Mouse (Mus musculus) MEL (cell line): ENCODE measurements around the gene Fxr1. TPM values are rescaled to one million over a fixed set of nuclear protein-coding genes. Genes with fewer than 3 reads are reported as not detected.

Source experiments
- DNase-seq: peaks from one replicate; pipeline ENCODE4 v3.0.0; 2011; ENCODE audit warnings: low read depth, low spot score
- H3K27ac ChIP-seq: 2 replicates; pipeline ENCODE4 v1.5.1; 2012; ENCODE audit warnings: low read depth, mild to moderate bottlenecking, control low read depth, low read length, moderate library complexity; ENCODE audit not compliant: control insufficient read depth
- H3K27me3 ChIP-seq, 2 experiments: fragments of 150-350 bp in 1 of 2; sonication (generic) in 1 of 2; 2 replicates each; pipeline ENCODE4 v1.6.1; 2012; ENCODE audit warnings: low read length in 2 of 2, mild to moderate bottlenecking in 2 of 2, improper control_type of control experiment in 1 of 2, moderate library complexity in 1 of 2; ENCODE audit not compliant: insufficient read depth in 2 of 2, control insufficient read depth in 1 of 2
- H3K36me3 ChIP-seq, 2 experiments: 2 replicates each; pipeline ENCODE4 v1.6.1; 2012 to 2014; ENCODE audit warnings: low read length in 2 of 2, improper control_type of control experiment in 1 of 2, inconsistent platforms in 1 of 2, mild to moderate bottlenecking in 1 of 2; ENCODE audit not compliant: insufficient read depth in 2 of 2, control insufficient read depth in 1 of 2
- H3K4me1 ChIP-seq, 2 experiments: fragments of 150-350 bp in 1 of 2; sonication (generic) in 1 of 2; 2 replicates each; pipeline ENCODE4 v1.6.1; 2012; ENCODE audit warnings: low read length in 2 of 2, improper control_type of control experiment in 1 of 2, mild to moderate bottlenecking in 1 of 2; ENCODE audit not compliant: insufficient read depth in 2 of 2, control insufficient read depth in 1 of 2
- H3K4me3 ChIP-seq, 2 experiments: fragments of 150-350 bp in 1 of 2; sonication (generic) in 1 of 2; 2 replicates each; pipeline ENCODE4 v1.5.1; 2012; ENCODE audit warnings: low read depth in 2 of 2, low read length in 2 of 2, mild to moderate bottlenecking in 2 of 2, moderate library complexity in 2 of 2, control low read depth in 1 of 2, improper control_type of control experiment in 1 of 2; ENCODE audit not compliant: control insufficient read depth in 1 of 2, insufficient read depth in 1 of 2
- H3K79me2 ChIP-seq: 2 replicates; pipeline ENCODE4 v1.6.1; 2012; ENCODE audit warnings: mild to moderate bottlenecking, low read length, moderate library complexity; ENCODE audit not compliant: control insufficient read depth, poor library complexity, insufficient read depth
- H3K9ac ChIP-seq: 2 replicates; pipeline ENCODE4 v1.6.1; 2012; ENCODE audit warnings: low read depth, mild to moderate bottlenecking, control low read depth, low read length, moderate library complexity; ENCODE audit not compliant: control insufficient read depth, poor library complexity, severe bottlenecking
- H3K9me3 ChIP-seq: fragments of 150-350 bp; sonication (generic); replicated peaks from 2 replicates; pipeline ENCODE4 v1.6.1; 2012; ENCODE audit warnings: mild to moderate bottlenecking, low read length, improper control_type of control experiment, moderate library complexity; ENCODE audit not compliant: insufficient read depth
- BHLHE40 ChIP-seq: IDR thresholded peaks from 2 replicates; pipeline ENCODE4 v1.6.1; 2012; ENCODE audit warnings: low read depth, mild to moderate bottlenecking, inconsistent platforms, low read length, improper control_type of control experiment, borderline replicate concordance
- CHD2 ChIP-seq: IDR thresholded peaks from 2 replicates; pipeline ENCODE4 v1.6.1; 2011; ENCODE audit warnings: low read length, improper control_type of control experiment
- CTCF ChIP-seq, 3 experiments: IDR thresholded peaks in 2 of 3; conservative IDR thresholded peaks in 1 of 3; 2 replicates each; pipeline ENCODE4 v1.5.1; 2011 to 2012; ENCODE audit warnings: low read length in 3 of 3, low read depth in 2 of 3, mild to moderate bottlenecking in 2 of 3, improper control_type of control experiment in 1 of 3, inconsistent platforms in 1 of 3, mixed read lengths in 1 of 3, moderate library complexity in 1 of 3; ENCODE audit not compliant: control insufficient read depth in 1 of 3, insufficient read depth in 1 of 3, poor library complexity in 1 of 3, severe bottlenecking in 1 of 3
- GABPA ChIP-seq: IDR thresholded peaks from 2 replicates; pipeline ENCODE4 v1.6.1; 2012; ENCODE audit warnings: low read depth, mild to moderate bottlenecking, inconsistent platforms, low read length, improper control_type of control experiment, moderate library complexity
- GATA1 ChIP-seq: IDR thresholded peaks from 2 replicates; pipeline ENCODE4 v1.6.1; 2011; ENCODE audit warnings: low read depth, low read length, improper control_type of control experiment
- HCFC1 ChIP-seq: IDR thresholded peaks from 2 replicates; pipeline ENCODE4 v1.6.1; 2012; ENCODE audit warnings: low read depth, mild to moderate bottlenecking, inconsistent platforms, low read length, improper control_type of control experiment, moderate library complexity
- KAT2A ChIP-seq: conservative IDR thresholded peaks from 2 replicates; pipeline ENCODE4 v1.6.1; 2012; ENCODE audit warnings: low read depth, low read length, improper control_type of control experiment, inconsistent platforms
- MAFK ChIP-seq: IDR thresholded peaks from 2 replicates; pipeline ENCODE4 v1.6.1; 2011; ENCODE audit warnings: low read depth, mild to moderate bottlenecking, low read length, improper control_type of control experiment, borderline replicate concordance
- MAX ChIP-seq: IDR thresholded peaks from 2 replicates; pipeline ENCODE4 v1.6.1; 2011; ENCODE audit warnings: low read length, improper control_type of control experiment
- NELFE ChIP-seq: IDR thresholded peaks from 2 replicates; pipeline ENCODE4 v1.6.1; 2011; ENCODE audit warnings: low read depth, low read length, improper control_type of control experiment
- NRF1 ChIP-seq: IDR thresholded peaks from 2 replicates; pipeline ENCODE4 v1.6.1; 2014; ENCODE audit warnings: low read depth, mild to moderate bottlenecking, inconsistent platforms, low read length, improper control_type of control experiment, moderate library complexity; ENCODE audit not compliant: poor library complexity, insufficient read depth, severe bottlenecking
- POLR2AphosphoS2 ChIP-seq: IDR thresholded peaks from 2 replicates; pipeline ENCODE4 v1.6.1; 2011; ENCODE audit warnings: low read length, improper control_type of control experiment
- POLR2AphosphoS5 ChIP-seq: IDR thresholded peaks from 2 replicates; pipeline ENCODE4 v1.6.1; 2012; ENCODE audit warnings: low read depth, borderline replicate concordance, mild to moderate bottlenecking, inconsistent platforms, low read length, moderate library complexity, mixed read lengths
- RAD21 ChIP-seq: IDR thresholded peaks from 2 replicates; pipeline ENCODE4 v1.6.1; 2011; ENCODE audit warnings: mild to moderate bottlenecking, low read depth, low read length, improper control_type of control experiment
- SIN3A ChIP-seq: IDR thresholded peaks from 2 replicates; pipeline ENCODE4 v1.6.1; 2012; ENCODE audit warnings: low read length, improper control_type of control experiment, inconsistent platforms
- SMC3 ChIP-seq: IDR thresholded peaks from 2 replicates; pipeline ENCODE4 v1.6.1; 2011; ENCODE audit warnings: low read depth, low read length, improper control_type of control experiment
- ZKSCAN1 ChIP-seq: IDR thresholded peaks from 2 replicates; pipeline ENCODE4 v1.6.1; 2012; ENCODE audit warnings: low read depth, mild to moderate bottlenecking, inconsistent platforms, low read length, improper control_type of control experiment, moderate library complexity
- ZMIZ1 ChIP-seq: IDR thresholded peaks from 2 replicates; pipeline ENCODE4 v1.6.1; 2012; ENCODE audit warnings: low read depth, mild to moderate bottlenecking, inconsistent platforms, low read length, improper control_type of control experiment, moderate library complexity
- polyA plus RNA-seq, 2 experiments: library from polyadenylated mRNA; stranded (reverse) in 1 of 2; unstranded in 1 of 2; fragments of >175 nt in 1 of 2; fragments of >200 nt in 1 of 2; gene quantifications; 2 replicates each; pipeline versions ENCODE4 v1.2.1 to v1.2.4; 2012; ENCODE audit warnings: low replicate concordance in 2 of 2, low read depth in 1 of 2; ENCODE audit not compliant: insufficient read length in 2 of 2, insufficient read depth in 1 of 2, missing spikeins in 1 of 2
- total RNA-seq: library from RNA; depleted of rRNA; stranded (reverse); fragments of 300-350 nt; gene quantifications from 2 replicates; pipeline ENCODE4 v1.2.3, GENCODE M21; 2012

Gene Fxr1
- total and polyA plus RNA-seq, 3 experiments, result 92.8 to 123 (median 98.3) TPM

GRCm38 (mm10) chr3:33979395-33979794 is 40.3 kb upstream of the Fxr1 start:
- Histone ChIP-seq H3K9me3 (no peaks in the 10 kb centered on the region), H3K27me3 (peaks cover 0 to 3% of the 10 kb centered on the region in 2 experiments; a peak in 2 of 4 replicates), H3K9ac (no peak overlapping the region), H3K4me3 (no peak overlapping the region), H3K4me1 (no peaks in the 10 kb centered on the region), H3K79me2 (no peaks in the 10 kb centered on the region), H3K27ac (no peak overlapping the region), H3K36me3 (no peaks in the 10 kb centered on the region)
- no peak for DNase-seq
- TF ChIP-seq ZKSCAN1 (no peak), SMC3 (no peak), MAFK (no peak), MAX (no peak), CTCF (IDR thresholded peaks at IDR 0.05 in 2 of 3, conservative IDR thresholded peaks at IDR 0.05 in 1 of 3; ENCODE audit: control insufficient read depth in 1 of 3, insufficient read depth in 1 of 3, low read depth in 2 of 3, low read length in 3 of 3, poor library complexity in 1 of 3, severe bottlenecking in 1 of 3) (no peak), RAD21 (no peak), KAT2A (no peak)

GRCm38 (mm10) chr3:33982746-33983145 is 37.0 kb upstream of the Fxr1 start:
- no peak overlapping the region for H3K4me3 ChIP-seq
- no peak for TF ChIP-seq POLR2AphosphoS2
- TF ChIP-seq SIN3A, result no peak
- TF ChIP-seq RAD21, result no peak
- TF ChIP-seq GABPA, result no peak
- DNase-seq, result no peak

GRCm38 (mm10) chr3:33989302-33989701 is 30.4 kb upstream of the Fxr1 start:
- Histone ChIP-seq H3K9me3 (no peaks in the 10 kb centered on the region), H3K27ac (no peak overlapping the region)

More at GRCm38 (mm10) chr3:33982746-33983145, 37.0 kb upstream of the Fxr1 start:
- H3K9me3 ChIP-seq, result no peaks in the 10 kb centered on the region
- no peak overlapping the region for H3K27ac ChIP-seq
- no peaks in the 10 kb centered on the region; a peak in 1 of 4 replicates for H3K4me1 ChIP-seq
- no peak overlapping the region for H3K9ac ChIP-seq
- peaks cover 0 to 5% of the 10 kb centered on the region in 2 experiments; a peak in 2 of 4 replicates for H3K36me3 ChIP-seq
- no peaks in the 10 kb centered on the region; a peak in 2 of 4 replicates for H3K27me3 ChIP-seq
- H3K79me2 ChIP-seq, result no peaks in the 10 kb centered on the region

More at GRCm38 (mm10) chr3:33989302-33989701, 30.4 kb upstream of the Fxr1 start:
- no peaks in the 10 kb centered on the region for H3K79me2 ChIP-seq
- no peaks in the 10 kb centered on the region; a peak in 2 of 4 replicates for H3K27me3 ChIP-seq
- H3K9ac ChIP-seq, result no peak overlapping the region
- DNase-seq, result no peak
- no peak overlapping the region for H3K4me3 ChIP-seq
- H3K4me1 ChIP-seq, result no peaks in the 10 kb centered on the region; a peak in 1 of 4 replicates
- peaks cover 0 to 5% of the 10 kb centered on the region in 2 experiments; a peak in 2 of 4 replicates for H3K36me3 ChIP-seq
- TF ChIP-seq MAX (no peak), NELFE (no peak), POLR2AphosphoS5 (no peak), RAD21 (no peak), GABPA (no peak), GATA1 (no peak), HCFC1 (no peak), BHLHE40 (no peak), NRF1 (no peak), ZMIZ1 (no peak), CHD2 (no peak)
